Mouse (Mus musculus): ENCODE data around the gene Adgrg3. TPM values are rescaled to one million over a fixed set of nuclear protein-coding genes. Genes with fewer than 3 reads are reported as not detected.

The Adgrg3 gene
- polyA plus RNA-seq, 1 experiment from 2014 or later: 3.3 TPM

DNA sequence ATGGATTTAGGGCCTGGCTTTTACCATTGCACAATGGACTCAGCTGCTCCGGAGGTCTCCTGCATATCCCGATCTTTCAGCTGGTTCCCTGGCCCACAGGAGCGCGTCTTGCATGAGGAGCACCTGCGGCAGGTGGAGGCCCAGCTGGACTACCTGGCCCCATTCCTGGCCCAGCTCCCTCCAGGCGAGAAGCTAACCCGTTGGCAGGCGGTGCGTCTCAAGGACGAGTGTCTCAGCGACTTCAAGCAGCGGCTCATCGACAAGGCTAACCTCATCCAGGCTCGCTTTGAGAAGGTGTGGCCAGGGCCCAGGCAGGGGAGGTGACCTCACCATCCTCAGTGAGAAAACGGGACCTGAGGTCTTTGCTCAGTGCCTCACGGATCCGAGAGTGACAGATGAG, 58.7 kb downstream of the Adgrg3 start:
- ATAC-seq (ENCODE audit: low read depth) (no peak), DNase-seq (ENCODE audit: low spot score) (no peak)
- no peak overlapping the region for H3K9ac ChIP-seq (ENCODE audit: low read depth, low read length)
- H3K4me2 ChIP-seq (ENCODE audit: low read depth, low read length): no peak overlapping the region
- no peak overlapping the region for H3K27ac ChIP-seq (replicated peaks; ENCODE audit: low read depth, low read length)
- no peak overlapping the region for H3K4me3 ChIP-seq (ENCODE audit: low read depth, low read length)
- H3K27me3 ChIP-seq (replicated peaks; ENCODE audit: control insufficient read depth, insufficient read depth, low read length): no peaks in the 10 kb centered on the region
- no peaks in the 10 kb centered on the region for H3K36me3 ChIP-seq (ENCODE audit: control insufficient read depth, insufficient read depth, low read length)
- WGBS: 77% methylated on average over 17 of the region's 17 CpGs
- no peaks in the 10 kb centered on the region for H3K9me3 ChIP-seq (ENCODE audit: control insufficient read depth, low read length)
- H3K4me1 ChIP-seq (ENCODE audit: control insufficient read depth, insufficient read depth, low read length): no peaks in the 10 kb centered on the region

DNA sequence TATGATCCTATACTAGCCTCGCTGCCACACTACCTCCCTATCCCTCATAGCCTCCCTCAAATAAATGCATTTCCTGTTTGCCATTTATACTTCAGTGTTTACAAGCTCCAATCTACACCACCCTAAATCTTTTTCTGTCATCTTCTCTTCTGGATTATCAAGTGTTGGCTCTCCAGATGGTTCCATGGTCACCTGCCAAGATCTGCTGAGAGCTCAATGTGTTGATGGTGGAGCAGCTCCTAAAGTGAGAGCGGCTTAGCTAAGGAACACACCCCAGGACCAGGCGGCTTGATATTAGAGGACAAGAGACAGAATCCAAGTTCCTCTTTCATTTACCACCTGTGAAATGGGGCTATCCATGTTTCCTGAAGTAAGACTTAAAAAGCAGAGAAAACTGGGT, 60.6 kb downstream of the Adgrg3 start:
- Histone ChIP-seq H3K9ac (ENCODE audit: low read depth, low read length) (no peak overlapping the region), H3K4me3 (ENCODE audit: low read depth, low read length) (no peak overlapping the region), H3K4me1 (ENCODE audit: control insufficient read depth, insufficient read depth, low read length) (peaks cover 6% of the 10 kb centered on the region; the same call in 1 of the 2 replicates), H3K9me3 (ENCODE audit: control insufficient read depth, low read length) (no peaks in the 10 kb centered on the region), H3K4me2 (ENCODE audit: low read depth, low read length) (no peak overlapping the region), H3K36me3 (ENCODE audit: control insufficient read depth, insufficient read depth, low read length) (no peaks in the 10 kb centered on the region; the same call in 1 of the 2 replicates), H3K27me3 (replicated peaks; ENCODE audit: control insufficient read depth, insufficient read depth, low read length) (no peaks in the 10 kb centered on the region), H3K27ac (replicated peaks; ENCODE audit: low read depth, low read length) (no peak overlapping the region)
- ATAC-seq (ENCODE audit: low read depth) (no peak), DNase-seq (ENCODE audit: low spot score) (no peak)
- WGBS: 90% methylated on average over 3 of the region's 3 CpGs

DNA sequence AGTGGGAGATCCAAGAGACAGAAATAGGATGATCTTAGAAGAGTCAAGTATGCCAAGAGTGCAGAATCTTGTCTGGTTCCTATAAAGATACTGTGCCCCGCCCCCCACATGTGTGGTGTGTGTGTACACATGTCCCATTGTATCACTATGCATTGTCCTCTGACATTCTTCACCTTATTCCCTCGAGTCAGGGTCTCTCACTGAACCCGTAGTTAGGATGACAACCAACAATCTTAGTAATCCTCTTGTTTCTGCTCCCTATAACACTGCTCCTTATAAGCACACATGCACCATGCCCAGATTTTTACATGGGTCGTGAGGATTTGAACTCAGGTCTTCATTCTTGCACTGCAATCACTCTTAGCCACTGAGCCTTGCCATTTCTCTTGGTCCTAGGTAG, 61.8 kb downstream of the Adgrg3 start:
- H3K9ac ChIP-seq (ENCODE audit: low read depth, low read length): no peak overlapping the region
- H3K4me3 ChIP-seq (ENCODE audit: low read depth, low read length): no peak overlapping the region
- WGBS: 82% methylated on average over 4 of the region's 4 CpGs

DNA sequence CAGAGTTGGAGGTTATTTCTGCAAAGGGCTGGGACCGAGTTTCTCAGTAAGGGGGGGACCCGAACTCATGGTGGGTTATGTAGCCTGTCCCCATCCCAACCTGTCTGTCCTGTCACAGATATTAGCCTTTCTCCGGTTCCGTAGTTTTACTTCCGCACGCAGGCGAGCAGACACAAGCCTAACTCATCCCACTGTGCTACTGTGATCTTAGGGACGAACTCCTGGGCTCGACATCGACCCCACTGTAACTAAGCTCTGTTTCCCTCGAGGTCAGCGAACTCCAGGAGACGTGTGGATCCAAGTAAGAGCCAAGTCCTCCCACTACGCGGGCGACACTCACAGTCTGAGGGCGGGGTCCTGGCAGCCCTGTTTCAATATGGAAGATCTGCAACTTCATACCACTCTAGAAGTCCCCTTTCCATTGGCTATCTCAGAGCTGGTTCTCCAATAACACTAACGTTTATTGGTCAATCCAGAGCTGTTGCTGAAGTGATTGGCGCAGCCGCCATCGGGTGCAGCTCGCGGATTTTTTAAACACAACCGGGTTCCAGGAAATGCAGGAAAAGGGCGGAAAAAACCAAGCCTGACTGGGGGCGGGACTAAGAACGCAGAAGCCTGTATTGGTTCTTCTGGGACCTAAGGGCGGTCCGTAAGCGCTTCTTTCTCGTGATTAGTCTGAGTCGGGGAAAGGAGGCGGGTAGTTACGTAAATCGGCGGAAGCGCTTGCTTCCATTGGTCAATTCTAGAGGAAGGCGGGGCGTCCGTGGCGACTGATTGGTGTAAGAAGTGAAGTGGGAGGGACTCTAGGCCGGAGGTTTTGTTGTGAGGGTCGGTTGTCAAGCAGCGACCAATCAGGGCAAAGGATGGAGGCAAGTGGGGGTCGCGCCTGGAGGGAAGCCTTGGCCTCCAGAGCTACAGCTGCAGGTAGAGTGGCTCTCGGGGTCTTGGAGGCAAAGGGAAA, 63.2 kb downstream of the Adgrg3 start, which contains the start of gene Katnb1:
Katnb1 (plus strand) TSS at position 806 of the 961 bp plus-strand sequence.
- peak within 1 kb of the TSS; percentile 84 for H3K4me3 ChIP-seq (ENCODE audit: low read depth, low read length)
- peak within 1 kb of the TSS; percentile 85 for H3K4me2 ChIP-seq (ENCODE audit: low read depth, low read length)
- ATAC-seq (ENCODE audit: low read depth) (peak; percentile 97), DNase-seq (ENCODE audit: low spot score) (peak; percentile 100)
- H3K9me3 ChIP-seq (ENCODE audit: control insufficient read depth, low read length): no peaks in the 10 kb centered on the region
- H3K27me3 ChIP-seq (replicated peaks; ENCODE audit: control insufficient read depth, insufficient read depth, low read length): no peaks in the 10 kb centered on the region
- peak within 1 kb of the TSS; percentile 72 for H3K27ac ChIP-seq (replicated peaks; ENCODE audit: low read depth, low read length)
- peaks cover 6% of the 10 kb centered on the region; the same call in 1 of the 2 replicates for H3K4me1 ChIP-seq (ENCODE audit: control insufficient read depth, insufficient read depth, low read length)
- under 1% methylated on average over 46 of the region's 47 CpGs for WGBS
- H3K36me3 ChIP-seq (ENCODE audit: control insufficient read depth, insufficient read depth, low read length): peaks cover 22% of the 10 kb centered on the region; the same call in 1 of the 2 replicates
- peak within 1 kb of the TSS; percentile 84 for H3K9ac ChIP-seq (ENCODE audit: low read depth, low read length)

More for the DNA sequence above, 61.8 kb downstream of the Adgrg3 start:
- Histone ChIP-seq H3K36me3 (ENCODE audit: control insufficient read depth, insufficient read depth, low read length) (peaks cover 9% of the 10 kb centered on the region; the same call in 1 of the 2 replicates), H3K27ac (replicated peaks; ENCODE audit: low read depth, low read length) (no peak overlapping the region), H3K9me3 (ENCODE audit: control insufficient read depth, low read length) (no peaks in the 10 kb centered on the region), H3K27me3 (replicated peaks; ENCODE audit: control insufficient read depth, insufficient read depth, low read length) (no peaks in the 10 kb centered on the region), H3K4me2 (ENCODE audit: low read depth, low read length) (no peak overlapping the region), H3K4me1 (ENCODE audit: control insufficient read depth, insufficient read depth, low read length) (peaks cover 6% of the 10 kb centered on the region; the same call in 1 of the 2 replicates)
- ATAC-seq (ENCODE audit: low read depth) (no peak), DNase-seq (ENCODE audit: low spot score) (no peak)

DNA sequence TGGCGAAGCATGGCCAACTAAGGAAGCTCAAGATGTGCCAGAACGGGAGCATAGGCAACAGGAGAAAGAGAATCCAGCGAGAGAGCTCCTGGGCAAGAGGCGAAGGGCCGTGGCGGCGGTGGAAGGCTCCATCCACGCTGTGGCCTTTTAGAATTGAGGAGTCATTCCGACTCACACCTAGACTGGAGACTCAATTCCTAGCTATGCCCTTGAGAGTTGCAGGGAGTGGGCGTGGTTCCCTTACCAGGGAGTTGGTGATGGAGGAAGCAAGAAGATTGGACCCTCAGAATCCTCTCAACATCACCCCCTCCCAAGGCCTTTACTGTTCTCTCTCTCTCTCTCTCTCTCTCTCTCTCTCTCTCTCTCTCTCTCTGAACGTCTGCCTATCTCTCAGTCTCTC, 64.2 kb downstream of the Adgrg3 start:
- ATAC-seq (ENCODE audit: low read depth): no peak
- Histone ChIP-seq H3K27me3 (replicated peaks; ENCODE audit: control insufficient read depth, insufficient read depth, low read length) (no peaks in the 10 kb centered on the region), H3K27ac (replicated peaks; ENCODE audit: low read depth, low read length) (peak overlapping the region; percentile 72), H3K9ac (ENCODE audit: low read depth, low read length) (peak overlapping the region; percentile 84), H3K4me1 (ENCODE audit: control insufficient read depth, insufficient read depth, low read length) (peaks cover 6% of the 10 kb centered on the region; the same call in 1 of the 2 replicates), H3K4me2 (ENCODE audit: low read depth, low read length) (peak overlapping the region; percentile 85), H3K4me3 (ENCODE audit: low read depth, low read length) (peak overlapping the region; percentile 84), H3K9me3 (ENCODE audit: control insufficient read depth, low read length) (no peaks in the 10 kb centered on the region), H3K36me3 (ENCODE audit: control insufficient read depth, insufficient read depth, low read length) (peaks cover 25% of the 10 kb centered on the region; the same call in 1 of the 2 replicates)
- DNase-seq (ENCODE audit: low spot score): no peak
- WGBS: 4% methylated on average over 11 of the region's 11 CpGs

DNA sequence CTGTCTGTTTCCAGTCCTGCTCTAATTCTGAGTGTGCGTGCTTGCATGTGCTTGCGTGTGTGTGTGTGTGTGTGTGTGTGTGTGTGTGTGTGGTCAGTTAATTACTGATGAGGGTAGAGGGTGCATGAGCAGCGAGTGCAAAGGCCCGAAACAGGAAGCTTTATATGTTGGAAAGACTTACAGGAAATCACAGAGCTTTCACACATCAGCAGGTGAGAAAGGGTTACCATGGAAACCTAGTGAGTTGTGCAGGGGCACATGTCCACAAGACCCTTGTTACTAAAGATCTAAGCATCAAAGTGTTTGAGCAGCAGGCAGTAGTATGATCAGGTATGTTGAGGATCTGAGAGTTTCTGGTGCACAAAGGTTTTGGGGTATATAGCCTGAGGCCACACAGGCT, 66.8 kb downstream of the Adgrg3 start:
- no peak for ATAC-seq (ENCODE audit: low read depth)
- H3K4me1 ChIP-seq (ENCODE audit: control insufficient read depth, insufficient read depth, low read length): peaks cover 6% of the 10 kb centered on the region; the same call in 1 of the 2 replicates
- H3K27ac ChIP-seq (replicated peaks; ENCODE audit: low read depth, low read length): no peak overlapping the region
- DNase-seq (ENCODE audit: low spot score): no peak
- H3K9ac ChIP-seq (ENCODE audit: low read depth, low read length): no peak overlapping the region
- WGBS: 88% methylated on average over 4 of the region's 4 CpGs
- no peak overlapping the region for H3K4me3 ChIP-seq (ENCODE audit: low read depth, low read length)
- H3K9me3 ChIP-seq (ENCODE audit: control insufficient read depth, low read length): no peaks in the 10 kb centered on the region
- H3K4me2 ChIP-seq (ENCODE audit: low read depth, low read length): no peak overlapping the region
- no peaks in the 10 kb centered on the region for H3K27me3 ChIP-seq (replicated peaks; ENCODE audit: control insufficient read depth, insufficient read depth, low read length)
- peaks cover 46% of the 10 kb centered on the region for H3K36me3 ChIP-seq (ENCODE audit: control insufficient read depth, insufficient read depth, low read length)

DNA sequence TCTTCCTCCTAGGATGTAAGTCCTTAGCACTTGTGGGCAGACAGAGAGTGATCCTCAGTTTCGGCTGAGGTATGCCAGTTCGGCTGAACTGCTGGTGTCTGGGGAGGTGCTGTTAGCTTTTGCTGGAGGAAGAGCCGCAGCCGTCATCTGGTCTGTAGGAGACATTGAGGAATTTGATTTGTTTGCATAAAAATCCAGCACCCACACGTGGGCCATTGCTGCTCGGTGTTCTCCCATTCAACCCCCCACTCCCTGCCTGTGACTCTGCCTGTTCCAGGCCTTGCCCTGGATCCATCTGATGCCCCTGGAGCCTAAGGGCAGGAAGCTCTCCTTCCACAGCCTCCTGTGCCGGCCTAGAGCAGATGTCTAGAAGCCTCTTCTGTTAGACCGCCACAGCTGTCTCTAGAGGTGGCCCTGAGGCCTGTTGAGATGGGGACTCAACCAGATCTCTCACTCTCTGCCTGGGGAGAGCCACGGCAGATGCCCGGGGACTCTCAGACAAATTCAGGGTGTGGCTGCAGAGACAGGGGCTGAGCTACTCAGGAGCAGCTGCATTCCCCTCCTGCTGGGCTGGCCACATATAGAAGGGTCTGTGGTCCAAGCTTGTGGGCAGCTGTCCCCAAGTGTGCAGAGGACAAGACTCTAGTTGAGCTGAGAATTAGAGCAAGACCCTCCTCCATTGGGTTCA, 67.4 kb downstream of the Adgrg3 start:
- H3K36me3 ChIP-seq (ENCODE audit: control insufficient read depth, insufficient read depth, low read length): peaks cover 52% of the 10 kb centered on the region
- H3K27ac ChIP-seq (replicated peaks; ENCODE audit: low read depth, low read length): no peak overlapping the region
- peaks cover 6% of the 10 kb centered on the region; the same call in 1 of the 2 replicates for H3K4me1 ChIP-seq (ENCODE audit: control insufficient read depth, insufficient read depth, low read length)
- no peak overlapping the region for H3K4me3 ChIP-seq (ENCODE audit: low read depth, low read length)
- no peaks in the 10 kb centered on the region for H3K9me3 ChIP-seq (ENCODE audit: control insufficient read depth, low read length)
- WGBS: 77% methylated on average over 10 of the region's 10 CpGs
- H3K4me2 ChIP-seq (ENCODE audit: low read depth, low read length): no peak overlapping the region
- DNase-seq (ENCODE audit: low spot score) (peak; percentile 16), ATAC-seq (ENCODE audit: low read depth) (no peak)
- no peaks in the 10 kb centered on the region for H3K27me3 ChIP-seq (replicated peaks; ENCODE audit: control insufficient read depth, insufficient read depth, low read length)
- no peak overlapping the region for H3K9ac ChIP-seq (ENCODE audit: low read depth, low read length)

DNA sequence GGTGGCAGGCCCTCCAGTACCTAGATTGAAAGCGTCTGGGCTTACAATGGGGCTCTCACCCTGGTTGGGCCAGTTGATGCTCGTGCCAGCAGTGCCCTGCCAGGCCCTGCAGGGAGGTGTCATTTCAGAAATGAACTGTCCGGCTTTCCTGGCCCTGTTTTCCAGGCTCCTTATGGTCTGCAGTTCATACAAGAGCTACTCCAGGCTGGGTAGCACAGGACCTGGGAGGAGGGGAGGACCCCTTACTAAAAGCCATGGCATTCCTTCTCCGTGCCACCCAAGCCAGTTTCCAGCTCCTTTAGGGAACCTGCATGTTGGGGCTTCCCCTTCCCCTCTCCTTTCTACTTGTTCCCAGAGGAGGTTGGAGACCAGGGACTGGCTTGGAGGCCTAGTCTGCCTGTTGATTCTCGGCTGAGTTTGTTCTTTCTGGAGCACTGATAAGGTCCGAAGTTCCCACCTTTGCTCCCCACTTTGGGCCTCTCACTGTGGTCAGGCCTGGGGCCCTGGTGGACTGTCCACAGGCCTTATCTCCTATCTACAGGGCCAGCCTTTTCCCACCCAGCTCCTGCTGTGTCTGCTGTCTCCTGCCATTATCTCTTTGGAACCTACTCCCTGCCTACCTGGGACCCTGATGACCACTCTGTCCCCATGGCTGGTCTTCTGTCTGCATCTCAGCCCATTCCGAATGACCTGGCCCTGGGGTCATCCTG, 68.1 kb downstream of the Adgrg3 start:
- peaks cover 59% of the 10 kb centered on the region for H3K36me3 ChIP-seq (ENCODE audit: control insufficient read depth, insufficient read depth, low read length)
- WGBS: 91% methylated on average over 7 of the region's 7 CpGs
- no peak for ATAC-seq (ENCODE audit: low read depth)
- no peak overlapping the region for H3K9ac ChIP-seq (ENCODE audit: low read depth, low read length)
- H3K27ac ChIP-seq (replicated peaks; ENCODE audit: low read depth, low read length): no peak overlapping the region
- peaks cover 6% of the 10 kb centered on the region; the same call in 1 of the 2 replicates for H3K4me1 ChIP-seq (ENCODE audit: control insufficient read depth, insufficient read depth, low read length)
- no peaks in the 10 kb centered on the region for H3K27me3 ChIP-seq (replicated peaks; ENCODE audit: control insufficient read depth, insufficient read depth, low read length)
- no peak for DNase-seq (ENCODE audit: low spot score)
- no peaks in the 10 kb centered on the region for H3K9me3 ChIP-seq (ENCODE audit: control insufficient read depth, low read length)
- H3K4me2 ChIP-seq (ENCODE audit: low read depth, low read length): no peak overlapping the region
- H3K4me3 ChIP-seq (ENCODE audit: low read depth, low read length): no peak overlapping the region
